Mouse (Mus musculus): ENCODE results near the gene Ovca2.

DNA sequence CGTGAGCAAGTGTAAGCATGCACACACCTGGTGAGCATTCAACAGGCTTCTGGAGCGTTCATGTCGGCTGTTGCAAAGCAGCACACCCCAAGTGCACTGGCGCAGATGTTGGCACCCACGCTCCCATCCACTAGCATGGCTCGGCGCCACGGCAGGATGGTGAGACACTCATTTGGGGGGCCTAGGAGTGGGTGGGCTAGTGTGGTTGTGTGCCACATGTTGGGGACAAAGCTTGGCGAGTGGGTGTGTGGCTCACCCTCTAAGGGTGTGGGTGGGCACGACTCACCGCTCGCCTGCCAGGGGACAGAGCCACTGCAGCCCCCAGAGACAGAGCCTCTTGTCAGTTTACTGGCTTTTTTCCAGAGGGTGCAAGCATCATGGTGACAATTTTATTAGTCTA, 22.3 kb upstream of the Ovca2 start:
- TF ChIP-seq ZNF384 (IDR thresholded peaks at IDR 0.05; ENCODE audit: low read depth, low read length) (no peak), ZC3H11A (IDR thresholded peaks at IDR 0.05; ENCODE audit: borderline replicate concordance, low read depth, low read length) (no peak), MAFK (IDR thresholded peaks at IDR 0.05; ENCODE audit: insufficient read depth, low read depth, low read length) (no peak), CHD2 (IDR thresholded peaks at IDR 0.05; ENCODE audit: low read depth, low read length) (no peak)
